Mouse (Mus musculus): ENCODE measurements around the gene Auts2. TPM values are rescaled to one million over a fixed set of nuclear protein-coding genes. Genes with fewer than 3 reads are reported as not detected.

Auts2 gene
- total RNA-seq, 4 experiments from 2014 or later = 30.7 to 75.1 (median 38.7) TPM

DNA sequence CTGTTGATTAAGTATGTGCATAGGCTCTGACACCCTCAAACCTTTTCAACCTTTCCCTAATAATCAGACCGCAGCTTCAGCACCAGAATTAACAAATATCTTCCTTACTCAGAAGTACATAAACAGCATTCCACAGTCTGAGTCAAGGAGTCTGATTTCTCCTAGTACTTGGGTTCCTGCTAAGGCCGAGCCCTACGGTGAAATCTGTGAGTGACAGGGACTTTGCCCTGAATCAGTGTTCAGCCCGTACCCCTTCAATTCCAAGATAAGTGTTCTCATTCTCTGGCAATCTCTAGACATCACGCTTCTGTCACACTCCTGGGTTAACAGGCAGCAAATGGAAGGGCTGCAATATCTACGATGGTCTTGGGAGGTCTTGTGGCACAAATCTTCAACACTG, 226.2 kb downstream of the Auts2 start:
- DNase-seq = no peak

DNA sequence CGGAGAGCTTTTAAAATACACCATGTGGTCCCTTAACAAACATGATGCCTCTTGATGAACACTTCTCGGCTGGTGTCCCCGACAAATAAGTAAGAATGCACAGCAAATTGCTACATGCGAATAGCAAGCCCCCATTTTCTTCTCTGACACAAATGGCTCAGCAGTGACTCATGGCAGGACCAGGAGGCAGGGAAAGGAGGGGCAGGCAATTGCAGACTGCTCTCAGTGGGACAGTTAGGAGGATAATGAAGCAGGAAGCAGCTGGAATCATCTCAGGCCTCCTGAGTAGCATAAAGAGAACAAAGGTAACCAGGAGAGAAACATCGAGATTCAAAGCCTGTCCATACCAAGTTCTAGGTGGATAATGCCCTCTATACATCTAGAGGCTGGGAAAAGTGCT, 228.8 kb downstream of the Auts2 start:
- DNase-seq = no peak

GRCm38 (mm10) chr5:132307000-132307399, 236.1 kb downstream of the Auts2 start:
- no peak for DNase-seq

- no peak for DNase-seq
Observed at GRCm38 (mm10) chr5:132305354-132305934, 237.7 kb downstream of the Auts2 start.

- no peak for DNase-seq
Observed at GRCm38 (mm10) chr5:132302778-132303177, 240.4 kb downstream of the Auts2 start.

DNA sequence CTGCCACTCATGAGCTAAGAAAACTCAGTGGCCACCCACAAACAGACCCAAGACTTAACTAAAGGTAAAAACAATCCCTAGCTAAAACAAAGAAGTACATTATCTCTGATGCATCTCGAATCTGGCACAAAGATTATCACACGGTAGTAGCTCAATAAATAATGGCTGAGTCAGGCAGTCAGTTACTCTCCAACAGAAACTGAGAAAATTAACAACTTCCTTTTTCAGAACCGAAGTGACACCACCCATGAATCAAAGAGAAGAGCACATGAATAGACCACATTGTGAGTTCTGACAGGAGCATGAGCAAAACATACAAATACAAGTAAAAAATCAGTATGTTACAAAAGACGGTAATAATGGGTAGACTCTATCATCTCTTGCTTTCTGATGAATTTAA, 242.3 kb downstream of the Auts2 start:
- DNase-seq = no peak

GRCm38 (mm10) chr5:132299716-132300115, 243.4 kb downstream of the Auts2 start:
- no peak for DNase-seq

GRCm38 (mm10) chr5:132298996-132299395, 244.1 kb downstream of the Auts2 start:
- no peak for DNase-seq

DNA sequence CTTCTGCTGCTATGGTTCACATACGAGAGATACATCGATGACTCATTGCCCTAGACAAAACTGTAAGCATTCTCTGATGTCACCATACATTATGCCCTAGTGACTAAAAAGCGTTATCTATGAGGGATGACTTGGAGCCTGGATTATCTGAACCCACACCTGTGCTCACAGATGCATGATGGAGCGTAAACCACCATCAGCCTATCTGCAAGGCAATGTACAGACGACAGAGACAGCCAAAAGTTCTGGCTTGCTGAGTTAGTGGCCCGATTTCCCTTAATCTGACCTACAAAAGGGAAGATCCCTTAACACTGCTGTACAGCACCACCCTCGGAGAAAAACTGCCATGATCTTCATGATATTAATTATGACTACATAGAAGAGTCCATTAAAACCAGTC, 245.8 kb downstream of the Auts2 start:
- DNase-seq = no peak

- DNase-seq = no peak
Observed at GRCm38 (mm10) chr5:132294469-132294868, 248.7 kb downstream of the Auts2 start.

- DNase-seq = no peak
Observed at GRCm38 (mm10) chr5:132292932-132293331, 250.2 kb downstream of the Auts2 start.

DNA sequence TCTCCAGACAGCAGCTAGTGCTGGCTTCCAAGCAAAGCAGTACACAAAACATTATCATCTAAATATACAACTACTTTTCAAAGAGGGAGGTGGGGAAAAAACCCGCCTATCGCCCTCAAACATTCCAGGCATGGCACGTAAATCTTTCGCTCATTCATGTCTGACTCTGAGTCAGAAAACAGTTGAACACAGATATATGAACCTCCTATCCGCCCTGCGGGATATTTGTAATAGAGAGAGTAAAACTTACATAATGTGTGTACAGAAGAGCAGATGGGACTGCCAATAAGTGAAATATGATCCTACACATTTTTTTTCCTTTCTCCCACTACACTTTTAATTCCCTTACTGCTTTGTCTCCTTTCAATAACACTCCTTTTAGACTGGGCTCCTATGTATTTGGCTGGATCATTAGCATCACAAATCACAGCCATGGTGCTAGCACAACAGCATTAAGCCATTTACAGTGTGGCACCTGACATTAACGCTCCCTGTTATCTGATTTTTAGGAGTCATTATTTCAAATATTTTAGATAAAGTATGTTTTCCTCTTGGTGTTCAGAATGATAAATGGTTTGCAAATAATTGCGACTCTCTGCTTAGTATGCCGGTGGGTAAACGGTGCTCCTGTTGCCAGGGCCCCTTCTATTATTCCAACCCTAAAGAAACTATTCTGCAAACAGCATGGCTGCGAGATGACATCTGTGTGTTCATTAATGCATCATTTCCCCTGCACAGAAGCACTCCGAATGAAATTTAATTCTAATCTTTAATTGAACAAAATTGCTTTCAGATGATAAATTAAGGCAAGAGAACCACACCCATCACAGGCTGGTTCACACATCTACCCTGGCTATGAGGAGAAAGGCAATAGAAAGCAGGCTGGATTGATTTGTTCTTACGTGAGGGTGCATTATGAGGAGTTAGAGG, 252.3 kb downstream of the Auts2 start:
- DNase-seq = no peak

DNA sequence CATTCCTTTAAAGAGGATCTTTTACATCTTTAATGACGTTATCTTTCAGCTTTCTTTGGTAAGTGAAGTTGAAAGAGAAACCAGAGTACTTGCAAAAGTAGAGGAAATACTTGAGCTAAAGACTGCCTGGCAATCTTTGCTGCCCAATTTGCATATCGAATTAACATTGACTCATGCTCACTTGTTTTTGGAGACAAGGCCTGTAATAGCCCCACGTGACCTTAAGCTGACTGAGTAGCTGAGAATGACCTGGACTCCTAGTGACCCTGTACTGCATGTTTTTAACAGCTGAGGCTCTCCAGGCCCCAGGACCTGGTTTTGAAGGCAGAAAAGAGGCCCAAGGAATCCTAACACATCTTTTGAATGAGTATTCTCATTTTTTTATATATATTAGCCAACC, 259.4 kb downstream of the Auts2 start:
- DNase-seq = peak; percentile 5

DNA sequence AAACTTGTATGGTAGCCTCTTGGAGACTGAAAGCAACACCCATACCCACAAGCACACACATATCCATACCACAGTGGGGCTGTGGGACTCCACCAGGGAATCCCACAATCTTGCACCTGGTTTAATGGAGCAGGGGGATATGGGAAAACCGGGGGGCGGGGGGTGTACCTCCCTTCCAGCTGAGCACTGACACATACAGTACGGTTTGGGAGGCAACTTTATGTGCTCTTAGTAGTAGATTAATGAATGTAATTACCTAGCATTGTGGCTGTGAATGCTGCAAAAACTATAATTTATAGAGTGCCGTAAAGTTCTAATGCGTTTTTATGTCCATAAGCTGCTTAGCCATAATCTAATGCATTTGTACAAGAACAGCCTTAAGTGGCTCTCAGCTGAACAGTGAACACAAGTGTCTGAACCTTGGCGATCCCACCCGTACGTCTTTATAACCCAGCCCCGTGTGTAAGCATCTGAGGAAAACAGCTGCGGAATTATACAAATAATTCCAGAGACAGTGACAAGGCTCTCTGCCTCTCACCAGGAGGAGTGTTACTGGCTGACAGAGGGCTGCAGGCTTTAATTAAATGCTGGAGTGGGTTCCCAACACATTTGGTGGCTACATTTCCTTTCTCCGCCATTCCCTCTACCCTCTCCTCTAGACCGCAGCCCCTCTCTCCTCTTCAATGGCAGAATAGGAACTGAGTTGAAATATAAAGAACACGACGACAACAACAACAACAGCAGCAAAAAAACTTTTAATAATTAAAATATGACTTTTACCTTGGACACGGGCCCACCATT, 268.8 kb downstream of the Auts2 start:
- DNase-seq = no peak

- no peak for DNase-seq
Observed at GRCm38 (mm10) chr5:132272132-132272531, 271.0 kb downstream of the Auts2 start.

- no peak for DNase-seq
Observed at GRCm38 (mm10) chr5:132270896-132271295, 272.2 kb downstream of the Auts2 start.

GRCm38 (mm10) chr5:132270074-132270473, 273.1 kb downstream of the Auts2 start:
- no peak for DNase-seq

DNA sequence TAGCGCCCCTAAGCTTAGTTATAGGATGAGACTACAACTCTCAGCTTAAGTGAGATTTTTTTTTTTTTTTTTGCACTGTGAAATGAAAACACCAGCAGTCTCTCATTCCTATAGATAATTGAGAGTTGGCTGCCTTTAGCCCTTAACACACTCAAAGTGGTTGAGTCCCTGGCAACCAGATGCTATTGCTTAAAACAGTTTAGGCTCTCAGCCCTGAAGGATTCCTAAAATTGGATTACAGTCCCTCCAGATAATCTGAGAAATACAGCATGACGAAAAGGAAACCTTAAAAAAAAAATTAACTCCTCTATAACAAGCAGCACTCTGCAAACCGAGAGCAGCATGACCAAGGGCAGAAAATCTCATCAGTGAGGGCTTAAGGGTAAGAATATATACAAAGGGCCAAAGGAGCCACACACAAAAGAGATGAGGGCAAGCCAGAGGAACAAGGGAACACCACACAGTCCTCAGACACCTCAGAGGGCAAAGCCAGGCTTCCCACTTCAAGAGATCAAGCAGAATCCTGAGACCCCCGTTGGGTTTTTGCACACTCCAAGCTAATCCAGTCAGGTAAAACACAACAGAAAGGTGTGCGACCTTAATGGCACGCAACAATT, 274.7 kb downstream of the Auts2 start:
- DNase-seq = no peak

DNA sequence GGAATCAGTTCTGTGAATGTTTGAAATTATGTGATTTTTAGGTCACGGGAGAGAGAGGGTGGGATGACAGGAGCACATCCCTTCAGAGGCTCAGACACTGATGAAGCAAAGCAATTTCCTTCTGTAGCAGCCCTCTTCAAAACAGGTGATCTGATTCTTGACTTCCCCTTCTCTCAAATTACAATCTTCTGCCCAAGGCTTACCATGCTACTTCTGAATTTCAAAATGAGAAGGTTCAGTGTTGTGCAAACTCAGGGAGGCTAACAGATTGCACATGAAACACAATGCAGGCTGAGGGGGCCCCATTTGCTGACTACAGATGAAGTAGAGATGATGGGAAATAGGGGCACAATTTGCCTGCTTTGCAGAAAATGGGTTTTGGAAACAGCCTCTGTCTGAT, 278.1 kb downstream of the Auts2 start:
- no peak for DNase-seq

GRCm38 (mm10) chr5:132261750-132262149, 281.4 kb downstream of the Auts2 start:
- no peak for DNase-seq

DNA sequence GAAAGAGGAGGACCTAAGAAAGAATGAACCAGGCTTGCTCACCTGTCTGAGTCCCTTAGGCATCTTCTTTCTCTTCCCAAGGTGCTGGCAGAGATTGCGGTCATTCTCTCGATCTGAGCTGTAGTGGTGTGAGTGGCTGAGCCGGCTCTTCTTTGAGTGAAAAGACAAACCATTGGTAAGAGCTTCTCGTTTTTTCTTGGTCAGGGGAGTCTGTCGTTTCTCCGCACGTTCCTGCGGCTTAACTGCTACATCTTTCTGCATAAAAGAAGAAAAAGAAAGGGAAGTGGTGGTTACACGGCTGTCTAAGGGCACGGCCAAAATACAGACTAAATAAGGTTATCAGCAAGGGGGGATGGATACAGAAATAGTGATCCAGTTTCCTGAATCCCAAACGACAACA, 284.3 kb downstream of the Auts2 start:
- DNase-seq = no peak

DNA sequence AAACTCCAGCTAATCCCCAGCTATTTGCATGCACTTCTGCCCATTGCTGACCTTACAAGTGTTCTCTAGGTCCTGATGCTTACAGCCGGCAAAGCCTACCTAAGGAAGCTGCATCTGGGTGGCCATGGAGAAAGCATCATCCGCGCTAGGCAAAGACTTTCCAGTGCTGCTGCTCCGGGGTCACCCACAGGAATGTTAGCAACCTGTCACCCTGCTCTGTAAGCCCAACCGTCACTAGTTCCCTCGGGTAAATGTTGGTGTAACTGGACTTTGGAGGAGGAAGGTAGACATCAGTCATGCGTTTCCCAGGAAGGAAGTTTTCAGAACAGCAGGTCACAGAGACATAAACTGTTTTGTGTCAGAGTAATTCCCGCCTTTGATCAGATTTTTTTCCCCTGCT, 287.6 kb downstream of the Auts2 start:
- DNase-seq = no peak

GRCm38 (mm10) chr5:132249523-132249922, 293.6 kb downstream of the Auts2 start:
- no peak for DNase-seq

All from adrenal gland, adult 8-10 months (tissue).